Mouse (Mus musculus): ENCODE results near the gene Arhgef3.

Arhgef3 gene

DNA sequence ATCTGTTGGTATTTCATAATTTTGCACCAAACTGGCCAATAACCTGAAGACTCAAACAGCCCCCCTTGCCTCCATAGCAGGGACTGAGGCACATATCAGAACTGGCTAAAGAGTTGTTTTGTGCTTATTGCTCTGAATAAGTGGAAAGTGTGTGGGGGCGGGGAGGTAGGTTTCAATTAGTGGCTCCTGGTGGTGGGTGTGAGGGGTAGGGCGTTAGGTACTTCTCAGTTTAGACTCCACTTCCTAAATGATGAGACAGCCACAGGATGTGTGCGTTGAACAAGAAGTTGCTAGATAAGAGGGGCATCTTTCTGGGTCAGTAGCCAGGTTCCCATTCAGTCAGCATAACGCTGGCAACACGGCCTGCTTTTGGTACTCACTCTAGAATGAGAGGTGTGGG, 153.4 kb downstream of the Arhgef3 start:
- DNase-seq (ENCODE audit: low spot score in 2 of 2): no peak

DNA sequence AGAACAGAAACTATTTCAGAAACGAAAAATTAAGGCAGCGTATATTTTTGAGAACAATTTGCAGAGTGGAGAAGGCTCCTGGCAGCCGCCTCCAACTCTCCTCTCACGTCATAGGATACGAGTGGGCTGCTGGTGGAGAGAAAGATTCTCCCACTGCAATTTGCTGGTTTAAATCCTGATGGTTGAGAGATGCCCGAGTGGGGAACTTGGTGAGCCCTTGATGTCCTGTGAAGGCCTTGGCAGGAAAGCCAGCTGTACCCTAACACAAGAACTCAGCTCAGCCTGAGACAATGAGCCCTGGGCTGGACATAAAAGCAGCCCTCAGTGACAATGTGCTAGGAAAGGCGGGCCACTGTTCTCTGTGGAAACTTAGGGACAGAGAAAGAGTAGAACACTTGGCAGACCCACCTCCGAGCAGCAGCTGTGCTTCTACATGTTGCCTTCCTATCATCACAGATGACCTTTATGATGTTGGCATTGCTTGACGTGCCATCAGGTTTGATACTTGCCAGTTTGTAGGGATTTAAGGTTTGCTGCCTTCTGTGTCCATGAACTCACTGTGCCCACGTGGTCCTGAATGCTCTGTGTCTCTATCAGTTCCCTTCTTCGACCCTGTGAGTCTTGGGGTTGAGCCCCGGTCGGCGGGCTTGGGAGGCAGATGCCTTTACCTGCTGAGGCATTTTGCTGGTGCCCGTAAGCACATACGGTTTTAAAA, 154.4 kb downstream of the Arhgef3 start:
- no peak for DNase-seq (ENCODE audit: low spot score in 2 of 2)

- no peak for DNase-seq (ENCODE audit: low spot score in 2 of 2)
Measured at GRCm38 (mm10) chr14:27269836-27270235, 155.1 kb downstream of the Arhgef3 start.

GRCm38 (mm10) chr14:27270466-27270865, 155.8 kb downstream of the Arhgef3 start:
- DNase-seq (ENCODE audit: low spot score in 2 of 2): no peak

- DNase-seq (ENCODE audit: low spot score in 2 of 2): no peak
Measured at GRCm38 (mm10) chr14:27271371-27272071, 156.8 kb downstream of the Arhgef3 start.

GRCm38 (mm10) chr14:27272072-27272834, 157.6 kb downstream of the Arhgef3 start:
- no peak for DNase-seq (ENCODE audit: low spot score in 2 of 2)

- DNase-seq (ENCODE audit: low spot score in 2 of 2): no peak
Measured at GRCm38 (mm10) chr14:27272835-27273138, 158.1 kb downstream of the Arhgef3 start.

GRCm38 (mm10) chr14:27273169-27273568, 158.5 kb downstream of the Arhgef3 start:
- no peak for DNase-seq (ENCODE audit: low spot score in 2 of 2)

GRCm38 (mm10) chr14:27277259-27277658, 162.6 kb downstream of the Arhgef3 start:
- no peak for DNase-seq (ENCODE audit: low spot score in 2 of 2)

DNA sequence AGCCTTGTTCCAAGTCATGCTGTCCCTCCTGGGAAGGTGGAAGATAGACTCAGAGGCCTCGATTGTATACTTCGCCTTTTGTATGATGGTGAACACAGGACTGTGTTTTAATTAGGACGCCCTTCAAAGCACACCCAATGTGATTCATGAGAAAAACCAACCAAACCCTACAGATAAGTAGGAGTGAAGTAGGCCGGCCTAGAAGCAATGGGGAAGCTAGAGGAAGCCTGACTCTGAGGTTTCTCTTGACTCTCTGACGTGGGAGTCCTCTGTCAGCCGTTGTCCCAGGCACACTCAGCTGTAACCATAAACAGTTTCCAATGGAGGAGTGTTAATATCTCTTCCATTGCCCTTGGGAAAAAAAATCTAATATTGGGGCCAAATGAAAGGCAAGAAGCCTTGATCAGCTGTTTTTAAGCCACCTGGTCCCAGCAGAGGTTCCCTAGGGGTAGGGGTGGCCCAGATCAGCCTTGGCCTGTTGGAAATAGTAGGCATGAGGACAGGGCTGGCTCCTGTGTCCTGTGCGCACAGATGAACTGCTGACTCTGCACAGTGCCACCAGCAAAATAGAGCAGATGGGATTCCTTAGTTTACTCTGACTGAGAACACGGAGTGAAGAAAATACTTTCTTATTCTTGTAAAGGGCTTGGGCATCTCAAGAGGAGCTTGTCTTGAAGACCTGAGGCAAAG, 165.6 kb downstream of the Arhgef3 start:
- no peak for DNase-seq (ENCODE audit: low spot score in 2 of 2)

DNA sequence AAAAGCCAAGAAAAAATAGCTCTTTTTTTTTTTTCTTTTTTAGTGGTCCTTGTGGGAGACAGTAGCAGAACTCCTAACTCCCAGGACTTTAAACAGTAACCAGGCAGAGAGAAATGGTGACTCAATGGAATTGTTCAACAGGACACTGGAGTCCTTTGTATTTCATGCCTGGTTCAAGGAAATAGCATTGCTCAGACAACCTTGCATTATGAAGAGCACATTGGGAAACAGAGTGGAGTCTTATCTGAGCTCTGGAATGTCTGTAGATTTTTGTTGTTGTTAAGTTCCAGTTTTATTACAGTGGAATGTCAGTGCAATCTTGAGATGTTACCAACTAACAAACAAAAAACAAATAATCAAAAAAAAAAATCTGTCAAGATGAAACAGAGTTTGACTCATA, 169.3 kb downstream of the Arhgef3 start:
- no peak for DNase-seq (ENCODE audit: low spot score in 2 of 2)

GRCm38 (mm10) chr14:27286202-27286601, 171.5 kb downstream of the Arhgef3 start:
- DNase-seq (ENCODE audit: low spot score in 2 of 2): no peak

- DNase-seq (ENCODE audit: low spot score in 2 of 2): no peak
Measured at GRCm38 (mm10) chr14:27289053-27289452, 174.4 kb downstream of the Arhgef3 start.

DNA sequence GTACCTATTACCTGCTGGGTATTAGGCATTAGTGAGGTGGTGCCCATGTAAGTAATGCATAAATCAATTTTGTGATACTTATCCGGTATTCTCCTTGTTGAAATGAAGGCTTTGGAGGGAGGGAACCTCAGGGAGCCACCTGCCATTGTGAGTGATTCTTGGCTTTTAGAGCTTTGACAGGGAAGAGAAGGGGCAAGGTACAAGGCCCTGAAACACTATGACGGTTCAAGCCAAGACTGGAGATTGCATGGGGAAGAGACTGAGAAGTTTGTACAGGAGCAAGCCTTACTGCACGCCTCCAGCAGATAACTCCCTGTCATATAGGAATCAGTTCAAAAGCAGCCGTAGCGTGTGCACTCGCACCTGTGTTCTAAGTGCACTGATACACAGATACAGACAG, 177.4 kb downstream of the Arhgef3 start:
- DNase-seq (ENCODE audit: low spot score in 2 of 2): no peak

GRCm38 (mm10) chr14:27295821-27296220, 181.1 kb downstream of the Arhgef3 start:
- no peak for DNase-seq (ENCODE audit: low spot score in 2 of 2)

DNA sequence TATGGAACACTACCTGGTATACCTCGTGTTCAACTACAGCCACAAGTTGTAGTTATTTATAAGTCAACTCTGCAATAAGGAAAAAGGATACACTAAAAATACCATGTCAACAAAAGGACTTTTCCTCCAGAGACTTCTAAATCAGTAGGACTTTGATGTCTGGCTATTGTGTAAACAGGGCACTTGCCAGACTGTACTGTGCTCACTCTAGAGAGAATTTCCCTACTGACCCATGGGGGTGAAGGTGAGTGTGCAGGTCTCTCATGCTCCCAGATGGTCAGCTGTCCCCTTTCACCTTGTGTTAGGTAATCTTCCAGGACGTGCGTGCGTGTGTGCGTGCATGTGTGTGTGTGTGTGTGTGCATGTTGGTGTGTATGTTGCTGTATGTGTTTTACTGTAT, 182.3 kb downstream of the Arhgef3 start:
- DNase-seq (ENCODE audit: low spot score in 2 of 2): no peak

- DNase-seq (ENCODE audit: low spot score in 2 of 2): no peak
Measured at GRCm38 (mm10) chr14:27298875-27299274, 184.2 kb downstream of the Arhgef3 start.

GRCm38 (mm10) chr14:27299705-27300104, 185.0 kb downstream of the Arhgef3 start:
- no peak for DNase-seq (ENCODE audit: low spot score in 2 of 2)

DNA sequence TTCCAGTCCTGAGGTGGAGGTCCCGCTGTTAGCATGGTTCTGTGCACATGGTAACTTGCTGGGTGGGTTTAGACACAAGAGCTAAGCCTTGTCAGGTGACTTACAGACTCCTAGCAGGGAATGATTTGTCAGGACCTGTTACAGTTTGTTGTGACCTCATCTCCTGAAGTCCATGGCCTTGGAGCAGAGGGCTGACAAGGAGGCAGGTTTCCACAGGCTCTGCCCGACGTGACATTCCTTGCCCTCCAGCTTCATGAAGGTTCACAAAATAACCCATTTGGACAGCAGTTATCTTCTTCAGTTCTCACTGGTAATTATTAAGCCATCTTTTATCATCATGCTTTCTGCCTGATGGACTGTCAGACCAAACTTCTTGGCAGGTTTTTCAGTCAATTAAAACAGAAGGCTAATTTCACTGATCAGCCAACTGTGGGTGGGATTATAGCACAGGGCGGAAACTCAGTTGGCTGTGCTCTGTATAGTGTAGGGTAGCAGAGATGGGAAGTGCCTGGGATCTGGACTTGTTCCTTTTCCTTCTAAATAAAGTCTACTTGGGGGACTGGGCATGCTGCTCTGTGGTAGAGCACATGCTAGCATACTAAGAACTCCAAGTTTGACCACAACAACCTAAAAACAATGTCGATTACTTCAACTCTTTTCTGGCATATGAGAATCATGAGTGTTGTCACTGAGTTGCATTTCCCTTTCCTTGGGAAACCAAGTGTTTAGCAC, 187.2 kb downstream of the Arhgef3 start:
- DNase-seq (ENCODE audit: low spot score in 2 of 2): no peak

DNA sequence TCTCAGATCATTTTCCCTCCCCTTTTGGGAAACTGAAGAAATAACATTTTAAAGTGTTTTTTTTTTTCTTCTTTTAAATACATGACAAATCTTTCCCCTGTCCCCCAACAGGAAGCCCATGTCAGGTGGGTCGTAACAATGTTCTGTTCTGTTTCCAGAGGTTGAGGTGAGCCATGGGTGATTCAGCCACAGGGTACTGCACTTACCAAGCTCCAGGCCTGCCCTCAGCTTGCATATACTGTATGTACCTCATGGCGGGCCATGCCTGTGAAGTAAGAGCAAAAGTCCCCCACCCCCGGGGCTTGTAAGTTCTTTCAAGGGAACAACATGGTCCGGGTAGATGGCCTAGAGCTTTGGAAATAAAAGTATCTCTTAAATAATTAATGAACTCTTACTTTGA, 188.6 kb downstream of the Arhgef3 start:
- no peak for DNase-seq (ENCODE audit: low spot score in 2 of 2)

- no peak for DNase-seq (ENCODE audit: low spot score in 2 of 2)
Measured at GRCm38 (mm10) chr14:27304408-27304807, 189.7 kb downstream of the Arhgef3 start.

- no peak for DNase-seq (ENCODE audit: low spot score in 2 of 2)
Measured at GRCm38 (mm10) chr14:27308761-27309160, 194.1 kb downstream of the Arhgef3 start.

Data from spleen, postnatal 14 days (tissue).